Mouse (Mus musculus) C2C12 (cell line): Measurements from ENCODE around the gene Acadm. TPM values are rescaled to one million over a fixed set of nuclear protein-coding genes. Genes with fewer than 3 reads are reported as not detected.

Source experiments
- H3K27me3 ChIP-seq: one replicate; pipeline ENCODE4 v1.6.1; 2011; ENCODE audit not compliant: control insufficient read depth, insufficient read depth, insufficient read length
- H3K36me3 ChIP-seq: one replicate; pipeline ENCODE4 v1.6.1; 2011; ENCODE audit not compliant: control insufficient read depth, insufficient read depth
- H3K4me3 ChIP-seq: one replicate; pipeline ENCODE4 v1.5.1; 2011; ENCODE audit warnings: mild to moderate bottlenecking, control low read depth; ENCODE audit not compliant: poor library complexity, insufficient read depth, severe bottlenecking
- H3K79me2 ChIP-seq: one replicate; pipeline ENCODE4 v1.6.1; 2011; ENCODE audit not compliant: control insufficient read depth, insufficient read depth
- H3K79me3 ChIP-seq: one replicate; pipeline ENCODE4 v1.6.1; 2011; ENCODE audit warnings: low read depth, control low read depth
- H3ac ChIP-seq: one replicate; pipeline ENCODE3; 2011; ENCODE audit warnings: low read depth; ENCODE audit not compliant: control insufficient read depth, insufficient read length
- CEBPB ChIP-seq: IDR thresholded peaks from one replicate; pipeline ENCODE4 v1.6.1; 2011; ENCODE audit warnings: low read depth, mild to moderate bottlenecking, control low read depth, moderate library complexity
- CTCF ChIP-seq: IDR thresholded peaks from one replicate; pipeline ENCODE4 v1.5.1; 2011; ENCODE audit not compliant: control insufficient read depth, insufficient read depth, insufficient read length
- FOSL1 ChIP-seq: IDR thresholded peaks from one replicate; pipeline ENCODE4 v1.8.0; 2011; ENCODE audit warnings: mild to moderate bottlenecking, low read length; ENCODE audit not compliant: poor library complexity, insufficient read depth, severe bottlenecking
- MAX ChIP-seq: IDR thresholded peaks from one replicate; pipeline ENCODE4 v1.6.1; 2011; ENCODE audit warnings: mild to moderate bottlenecking, control low read depth
- MYOD1 ChIP-seq: IDR thresholded peaks from one replicate; pipeline ENCODE4 v1.6.1; 2011; ENCODE audit warnings: low read depth; ENCODE audit not compliant: control insufficient read depth, insufficient read length
- MYOG ChIP-seq: IDR thresholded peaks from one replicate; pipeline ENCODE4 v1.6.1; 2011; ENCODE audit not compliant: control insufficient read depth, insufficient read length; ENCODE audit errors: extremely low read depth
- USF1 ChIP-seq: IDR thresholded peaks from one replicate; pipeline ENCODE4 v1.6.1; 2011; ENCODE audit warnings: low read depth, mild to moderate bottlenecking, control low read depth, moderate library complexity
- polyA plus RNA-seq: library from polyadenylated mRNA; unstranded; fragments of >200 nt; fragmentation: generic; extraction: Trizol; gene quantifications from one replicate; pipeline ENCODE4 v1.2.1, GENCODE M21; 2012; ENCODE audit warnings: missing spikeins

The Acadm gene
- polyA plus RNA-seq, 1 experiment: 26.0 TPM

DNA sequence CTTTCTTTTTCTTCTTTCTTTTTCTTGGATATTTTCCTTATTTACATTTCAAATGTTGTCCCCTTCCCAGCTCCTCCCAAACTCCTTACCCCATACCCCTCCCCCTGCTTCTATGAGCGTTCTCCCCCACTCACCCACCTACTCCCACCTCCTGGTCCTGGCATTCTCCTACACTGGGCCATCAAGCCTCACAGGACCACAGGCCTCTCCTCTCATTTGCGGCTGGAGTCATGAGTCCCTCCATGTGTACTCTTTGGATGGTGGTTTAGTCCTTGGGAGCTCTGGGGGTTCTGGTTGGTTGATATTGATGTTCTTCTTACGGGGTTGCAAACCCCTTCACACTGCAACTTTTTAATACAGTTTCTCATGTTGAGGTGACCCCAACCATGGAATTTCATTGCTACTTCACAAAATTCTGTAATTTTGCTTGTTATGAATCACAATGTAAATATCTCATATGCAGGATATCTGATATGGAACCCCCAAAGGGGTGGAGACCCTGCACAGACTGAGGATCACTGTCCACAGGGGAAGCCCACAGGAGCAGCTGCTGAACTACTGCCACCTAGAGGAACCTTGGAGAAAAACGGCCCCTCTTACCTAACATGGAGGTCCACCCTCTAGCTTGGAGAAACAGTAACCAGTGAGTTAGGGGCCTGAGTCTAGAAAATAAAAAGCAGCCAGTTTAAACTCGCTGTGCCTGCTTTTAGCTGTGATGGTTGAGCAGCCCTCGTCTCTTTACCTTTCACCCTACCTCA lies 17.4 kb upstream of the Acadm start:
- Histone ChIP-seq H3K27me3 (no peaks in the 10 kb centered on the region), H3K79me3 (no peaks in the 10 kb centered on the region)

DNA sequence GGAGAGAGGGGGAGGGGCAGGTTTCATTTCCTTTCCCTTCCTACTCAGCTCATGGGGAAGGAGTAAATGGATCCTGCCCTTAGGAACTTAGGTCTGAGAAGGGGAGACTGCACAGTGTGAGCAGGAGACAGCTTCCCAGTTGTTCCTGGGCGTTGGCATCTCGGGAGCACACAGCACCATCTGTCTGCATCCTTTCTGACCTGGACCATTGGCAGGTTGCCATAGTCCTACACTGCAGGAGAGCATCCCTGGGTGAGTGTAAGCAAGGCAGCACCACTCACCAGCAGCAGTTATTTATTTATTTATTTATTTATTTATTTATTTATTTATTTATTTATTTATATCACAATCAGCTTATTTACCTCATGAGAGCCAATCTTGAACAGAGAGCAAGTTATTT lies 16.5 kb upstream of the Acadm start:
- Histone ChIP-seq H3K4me3 (no peak overlapping the region), H3K36me3 (no peaks in the 10 kb centered on the region), H3K79me3 (no peaks in the 10 kb centered on the region), H3ac (no peak overlapping the region), H3K79me2 (no peaks in the 10 kb centered on the region), H3K27me3 (no peaks in the 10 kb centered on the region)
- TF ChIP-seq MYOG (no peak), USF1 (no peak), FOSL1 (no peak), MAX (no peak), CEBPB (no peak), CTCF (no peak), MYOD1 (no peak)

More for the DNA sequence above, 17.4 kb upstream of the Acadm start:
- H3K36me3 ChIP-seq: no peaks in the 10 kb centered on the region
- no peak overlapping the region for H3K4me3 ChIP-seq
- TF ChIP-seq CTCF (peak; percentile 15), FOSL1 (no peak)
- H3ac ChIP-seq: no peak overlapping the region
- H3K79me2 ChIP-seq: no peaks in the 10 kb centered on the region

DNA sequence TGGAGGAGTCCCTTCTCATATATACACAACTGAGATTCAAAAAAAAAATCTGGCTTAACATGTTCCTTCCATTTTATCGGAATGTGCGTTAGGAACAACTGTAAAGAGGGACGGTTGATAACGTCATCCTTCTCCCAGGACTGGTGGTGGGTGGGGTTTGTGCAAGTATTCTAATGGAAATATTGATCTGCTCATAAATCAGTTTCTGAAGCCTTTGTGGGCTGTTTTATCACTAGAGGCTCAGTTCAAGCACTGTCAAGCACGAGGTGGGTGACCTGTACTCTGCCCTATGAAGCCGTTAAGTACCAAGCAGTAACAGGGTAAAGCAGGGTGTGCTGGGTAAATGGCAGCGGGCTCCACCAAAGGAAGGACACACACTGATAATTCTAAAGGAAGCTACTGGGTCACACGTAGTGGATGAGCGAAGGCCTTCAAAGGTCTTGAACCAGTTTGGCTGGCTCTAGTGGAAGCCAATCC lies 15.3 kb upstream of the Acadm start:
- TF ChIP-seq MAX: no peak
- TF ChIP-seq FOSL1: no peak
- TF ChIP-seq USF1: no peak
- TF ChIP-seq MYOG: no peak
- no peaks in the 10 kb centered on the region for H3K27me3 ChIP-seq
- H3K4me3 ChIP-seq: no peak overlapping the region
- H3K79me2 ChIP-seq: no peaks in the 10 kb centered on the region
- H3K79me3 ChIP-seq: no peaks in the 10 kb centered on the region
- no peak overlapping the region for H3ac ChIP-seq
- no peaks in the 10 kb centered on the region for H3K36me3 ChIP-seq

DNA sequence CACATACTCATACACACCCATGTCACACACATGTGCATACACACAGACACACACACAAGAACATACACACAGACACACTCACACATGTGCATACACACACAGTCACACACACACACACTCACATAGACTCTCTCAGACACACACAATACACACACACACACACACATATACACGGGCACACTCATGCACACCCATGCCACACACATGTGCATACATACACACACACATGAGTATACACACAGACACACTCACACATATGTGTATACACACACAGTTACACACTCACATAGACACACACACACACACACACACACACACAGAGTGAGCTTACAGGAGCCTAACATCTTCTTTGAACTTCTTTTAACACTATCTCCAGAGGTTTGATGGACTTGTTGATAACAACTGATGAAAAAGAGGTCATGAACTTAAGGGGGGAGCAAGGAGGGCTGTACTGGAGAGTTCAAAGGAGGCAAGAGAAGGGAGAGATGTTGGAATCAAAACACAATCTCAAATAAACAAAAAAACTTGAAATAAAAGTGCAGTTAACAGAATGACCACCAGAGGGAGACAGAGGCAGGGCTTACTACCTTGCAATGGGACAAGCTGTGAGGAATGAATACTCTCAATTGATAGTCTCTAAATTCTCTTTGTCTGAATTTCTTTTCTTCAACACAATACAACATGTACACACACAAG lies 14.8 kb upstream of the Acadm start:
- H3K79me3 ChIP-seq: no peaks in the 10 kb centered on the region
- TF ChIP-seq CEBPB: no peak
- no peak overlapping the region for H3K4me3 ChIP-seq
- H3K79me2 ChIP-seq: no peaks in the 10 kb centered on the region
- no peak overlapping the region for H3ac ChIP-seq
- no peaks in the 10 kb centered on the region for H3K36me3 ChIP-seq
- no peaks in the 10 kb centered on the region for H3K27me3 ChIP-seq

DNA sequence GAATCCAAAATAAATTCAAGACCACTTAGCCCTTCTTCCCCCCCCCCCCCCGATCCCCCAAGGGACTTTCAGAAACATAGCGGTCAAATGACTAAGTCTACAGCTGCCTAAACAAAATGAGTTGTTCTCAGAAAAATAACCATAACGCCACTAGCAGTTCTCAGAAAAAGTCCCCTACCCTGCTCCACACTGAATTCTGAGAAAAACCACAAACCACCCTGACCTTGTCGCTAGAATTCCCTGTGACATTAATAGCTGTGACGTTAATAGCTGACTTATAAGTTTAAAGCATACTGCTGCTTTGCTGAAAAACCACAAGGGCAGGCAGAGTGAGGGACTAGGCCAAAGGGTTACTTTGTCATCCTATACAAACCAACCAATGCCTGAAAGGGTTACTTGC lies 13.5 kb upstream of the Acadm start:
- Histone ChIP-seq H3K79me2 (no peaks in the 10 kb centered on the region), H3K27me3 (no peaks in the 10 kb centered on the region), H3ac (no peak overlapping the region), H3K4me3 (no peak overlapping the region), H3K36me3 (no peaks in the 10 kb centered on the region), H3K79me3 (no peaks in the 10 kb centered on the region)
- TF ChIP-seq USF1 (no peak), MYOD1 (no peak), FOSL1 (no peak), MYOG (no peak), CTCF (no peak), MAX (no peak), CEBPB (no peak)

DNA sequence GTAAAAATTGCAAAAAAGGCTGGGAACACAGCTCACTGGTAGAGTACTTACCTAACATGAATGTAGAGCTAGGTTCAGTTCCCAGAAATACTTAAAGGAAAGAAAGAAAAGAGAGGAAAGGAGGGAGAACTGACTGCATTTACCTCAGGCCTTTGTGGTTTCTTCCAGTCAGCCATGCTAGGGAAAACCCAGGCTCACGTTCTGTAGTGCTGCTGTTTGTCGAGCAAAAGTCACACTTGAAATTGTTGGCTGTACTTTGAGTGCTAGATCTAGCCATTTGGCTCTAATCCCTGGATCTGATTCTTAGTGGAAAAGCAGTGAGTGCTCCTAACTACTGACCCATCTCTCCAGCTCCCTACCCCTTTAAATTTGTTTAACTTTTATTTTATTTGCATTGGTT lies 3.7 kb upstream of the Acadm start:
- no peaks in the 10 kb centered on the region for H3K79me3 ChIP-seq
- TF ChIP-seq MYOD1 (no peak), USF1 (no peak), MAX (no peak), CTCF (no peak), MYOG (no peak), FOSL1 (no peak), CEBPB (no peak)
- H3K27me3 ChIP-seq: no peaks in the 10 kb centered on the region
- H3K36me3 ChIP-seq: no peaks in the 10 kb centered on the region
- H3ac ChIP-seq: no peak overlapping the region
- no peak overlapping the region for H3K4me3 ChIP-seq
- peaks cover 10% of the 10 kb centered on the region for H3K79me2 ChIP-seq
